Mouse (Mus musculus) ES-Bruce4 (cell line): Measurements from ENCODE around the gene Dpysl5.

Experiments used
- CTCF ChIP-seq: IDR thresholded peaks from one replicate; pipeline ENCODE4 v1.8.1; 2011; ENCODE audit warnings: low read depth, low read length
- EP300 ChIP-seq: IDR thresholded peaks from 2 replicates; pipeline ENCODE4 v1.6.1; 2011; ENCODE audit warnings: low read depth, low read length; ENCODE audit not compliant: insufficient read depth

DNA sequence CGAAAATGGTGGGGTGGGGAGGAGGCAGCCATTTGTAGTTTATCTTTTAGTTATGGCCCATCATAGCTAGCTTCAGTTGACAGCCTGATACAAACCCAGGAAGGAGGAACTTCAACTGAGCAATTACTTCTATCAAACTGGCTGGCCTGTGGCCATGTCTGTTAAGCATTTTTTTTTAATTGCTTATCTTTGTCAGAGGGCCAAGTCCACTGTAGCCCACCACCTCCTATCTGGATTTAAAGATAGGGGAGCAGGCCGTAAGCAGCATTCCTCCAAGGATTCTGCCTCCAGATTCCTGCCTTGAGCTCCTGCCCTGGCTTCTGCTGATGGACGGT is 41.9 kb upstream of the Dpysl5 start:
- TF ChIP-seq CTCF (no peak), EP300 (no peak)
